Comparison of ENCODE assay signal across 13 mouse cellular contexts in genomic region chr1:88575291-88575690, GRCm38 (mm10).
DNase-seq lines count a peak whose midpoint lies in the region; ATAC-seq and TF ChIP-seq lines count a peak whose summit lies in the region.
"Had no signal": no experiment of that assay in that cellular context is flagged by ENCODE, and none has a peak within 500 bp of the region (broad histone marks: within the 10 kb centered on the region; RNA-seq: fewer than 3 reads in every experiment).

No protein-coding gene starts in this region.

- 61% methylated on average over 4 of the region's 4 CpGs for WGBS in heart, embryonic 15.5 days
- WGBS in stomach, embryonic 16.5 days, result 60% methylated on average over 4 of the region's 4 CpGs
- WGBS in stomach, postnatal 0 days, result 62% methylated on average over 4 of the region's 4 CpGs

- DNase-seq in heart, adult 9 months (ENCODE audit: low spot score in 2 of 2), result no peak
- DNase-seq in stomach, postnatal 0 days (ENCODE audit: low spot score), result no peak
- DNase-seq in thymus, postnatal 25 days, result peak; percentile 29
- DNase-seq in retina, postnatal 1 day, result no peak
- DNase-seq in adrenal gland, postnatal 25 days, result no peak
- DNase-seq: cerebellum, adult 9-11 months had no signal

- H3K27ac ChIP-seq in heart, embryonic 15.5 days, result no peak overlapping the region
- no peak overlapping the region for H3K27ac ChIP-seq in stomach, embryonic 16.5 days (ENCODE audit: low read length)
- no peak overlapping the region for H3K27ac ChIP-seq in stomach, postnatal 0 days (replicated peaks)
- H3K27ac ChIP-seq: embryonic facial prominence, embryonic 10.5 days; forebrain, embryonic 10.5 days; limb, embryonic 13.5 days; midbrain, embryonic 12.5 days had no signal

- peak overlapping the region; percentile 42 for H3K4me2 ChIP-seq in heart, embryonic 15.5 days
- peak overlapping the region; percentile 27 for H3K4me2 ChIP-seq in stomach, embryonic 16.5 days (ENCODE audit: low read depth, low read length)
- H3K4me2 ChIP-seq in stomach, postnatal 0 days (replicated peaks; ENCODE audit: low read depth), result no peak overlapping the region
- H3K4me2 ChIP-seq: limb, embryonic 13.5 days; midbrain, embryonic 12.5 days had no signal

- H3K4me1 ChIP-seq in heart, embryonic 15.5 days (replicated peaks), result peaks cover 10% of the 10 kb centered on the region
- peaks cover 9% of the 10 kb centered on the region; the same call in 1 of the 2 replicates for H3K4me1 ChIP-seq in stomach, embryonic 16.5 days (ENCODE audit: control insufficient read depth, insufficient read depth, low read length)
- H3K4me1 ChIP-seq in stomach, postnatal 0 days (replicated peaks; ENCODE audit: control insufficient read depth, insufficient read depth), result no peaks in the 10 kb centered on the region

- H3K36me3 ChIP-seq in heart, embryonic 15.5 days, result no peaks in the 10 kb centered on the region
- H3K36me3 ChIP-seq in stomach, embryonic 16.5 days (ENCODE audit: control insufficient read depth, insufficient read depth, low read length), result no peaks in the 10 kb centered on the region
- no peaks in the 10 kb centered on the region for H3K36me3 ChIP-seq in stomach, postnatal 0 days (ENCODE audit: control insufficient read depth, insufficient read depth, low read length)
- H3K36me3 ChIP-seq: forebrain, embryonic 10.5 days; limb, embryonic 13.5 days; midbrain, embryonic 12.5 days had no signal

- TF ChIP-seq CTCF in stomach, postnatal 0 days (IDR thresholded peaks at IDR 0.05; ENCODE audit: low read depth), result no peak

- H3K9me3 ChIP-seq in heart, embryonic 15.5 days (replicated peaks), result no peaks in the 10 kb centered on the region
- H3K9me3 ChIP-seq in stomach, embryonic 16.5 days (replicated peaks; ENCODE audit: control insufficient read depth, low read length), result no peaks in the 10 kb centered on the region
- H3K9me3 ChIP-seq in stomach, postnatal 0 days (ENCODE audit: control insufficient read depth, low read length), result no peaks in the 10 kb centered on the region
- H3K9me3 ChIP-seq: midbrain, embryonic 12.5 days had no signal

- no peak for TF ChIP-seq EP300 in stomach, postnatal 0 days (optimal IDR thresholded peaks at IDR 0.05)

- ATAC-seq in heart, embryonic 15.5 days (replicated peaks; ENCODE audit: insufficient number of reproducible peaks, insufficient read depth, low FRiP score, low read depth), result no peak
- no peak for ATAC-seq in stomach, embryonic 16.5 days (ENCODE audit: insufficient read depth, low FRiP score)
- no peak for ATAC-seq in stomach, postnatal 0 days (ENCODE audit: low FRiP score, low TSS enrichment)
- peak; percentile 66 for ATAC-seq in inflammation-experienced regulatory T-cells, adult 6 months

- no peaks in the 10 kb centered on the region for H3K27me3 ChIP-seq in heart, embryonic 15.5 days
- H3K27me3 ChIP-seq in stomach, embryonic 16.5 days (ENCODE audit: control insufficient read depth, insufficient read depth, low read length), result no peaks in the 10 kb centered on the region
- no peaks in the 10 kb centered on the region for H3K27me3 ChIP-seq in stomach, postnatal 0 days (ENCODE audit: control insufficient read depth, insufficient read depth, low read length)
- H3K27me3 ChIP-seq: limb, embryonic 13.5 days had no signal

- 0 out of 2 replicates have a peak overlapping the region, but pooled peaks have one; percentile 7 for H3K4me3 ChIP-seq in heart, embryonic 15.5 days
- H3K4me3 ChIP-seq in stomach, embryonic 16.5 days (replicated peaks; ENCODE audit: low read length), result no peak overlapping the region
- no peak overlapping the region for H3K4me3 ChIP-seq in stomach, postnatal 0 days (ENCODE audit: low read depth, low read length)
- H3K4me3 ChIP-seq: embryonic facial prominence, embryonic 10.5 days; forebrain, embryonic 10.5 days; limb, embryonic 13.5 days; midbrain, embryonic 12.5 days had no signal

- H3K9ac ChIP-seq in heart, embryonic 15.5 days, result no peak overlapping the region
- H3K9ac ChIP-seq in stomach, embryonic 16.5 days (ENCODE audit: low read length), result peak overlapping the region; percentile 50; the same call in 1 of the 2 replicates
- H3K9ac ChIP-seq in stomach, postnatal 0 days (ENCODE audit: low read length), result no peak overlapping the region
- H3K9ac ChIP-seq: limb, embryonic 13.5 days; midbrain, embryonic 12.5 days had no signal
